Mouse (Mus musculus) embryonic facial prominence, embryonic 14.5 days (tissue): ENCODE results near the gene Foxo4. TPM values are rescaled to one million over a fixed set of nuclear protein-coding genes. Genes with fewer than 3 reads are reported as not detected.

Experiments used
- ATAC-seq: fragments of 200-750 bp; cut with Nextera tagmentation; 2 replicates; pipeline ENCODE4 v1.8.0; 2017; ENCODE audit warnings: low read depth, moderate number of reproducible peaks, moderate TSS enrichment
- DNase-seq: peaks from one replicate; pipeline ENCODE4 v3.0.0-alpha.2; 2015; ENCODE audit warnings: low spot score
- H3K27ac ChIP-seq: fragments of 300-500 bp; sonication (generic); replicated peaks from 2 replicates; pipeline ENCODE4 v1.5.1; 2014; ENCODE audit warnings: low read depth, mild to moderate bottlenecking, low read length, moderate library complexity
- H3K27me3 ChIP-seq: fragments of 300-500 bp; sonication (generic); replicated peaks from 2 replicates; pipeline ENCODE4 v1.6.1; 2014; ENCODE audit warnings: low read length; ENCODE audit not compliant: control insufficient read depth, insufficient read depth
- H3K36me3 ChIP-seq: fragments of 300-500 bp; sonication (generic); 2 replicates; pipeline ENCODE4 v1.6.1; 2014; ENCODE audit warnings: low read length, mixed read lengths; ENCODE audit not compliant: control insufficient read depth, insufficient read depth
- H3K4me1 ChIP-seq: fragments of 300-500 bp; sonication (generic); 2 replicates; pipeline ENCODE4 v1.6.1; 2014; ENCODE audit warnings: antibody characterized with exemption, low read length; ENCODE audit not compliant: control insufficient read depth, insufficient read depth
- H3K4me2 ChIP-seq: fragments of 300-500 bp; sonication (generic); 2 replicates; pipeline ENCODE4 v1.6.1; 2014; ENCODE audit warnings: low read depth, mild to moderate bottlenecking, low read length, moderate library complexity, mixed read lengths
- H3K4me3 ChIP-seq: fragments of 300-500 bp; sonication (generic); 2 replicates; pipeline ENCODE4 v1.5.1; 2014; ENCODE audit warnings: low read depth, mild to moderate bottlenecking, low read length
- H3K9ac ChIP-seq: fragments of 300-500 bp; sonication (generic); 2 replicates; pipeline ENCODE4 v1.6.1; 2014; ENCODE audit warnings: low read depth, mild to moderate bottlenecking, low read length, moderate library complexity, mixed read lengths
- H3K9me3 ChIP-seq: fragments of 300-500 bp; sonication (generic); 2 replicates; pipeline ENCODE4 v1.6.1; 2016; ENCODE audit warnings: low read length; ENCODE audit not compliant: control insufficient read depth
- WGBS: fragments of 180-500 bp; shearing (Covaris S2); extraction: QIAGEN DNeasy Blood & Tissue Kit; methylation state at CpG from one replicate; pipeline ENCODE4 v1.1.7; 2014; 5-methylcytosine and 5-hydroxymethylcytosine counted together
- polyA plus RNA-seq: library from polyadenylated mRNA; unstranded; fragments of >200 nt; fragmentation: Nextera tagmentation; extraction: Ambion mirVana; gene quantifications from 2 replicates; pipeline ENCODE4 v1.2.1, GENCODE M21; 2014

Gene Foxo4
- polyA plus RNA-seq: 4.6 and 4.9 TPM in 2 replicates

DNA sequence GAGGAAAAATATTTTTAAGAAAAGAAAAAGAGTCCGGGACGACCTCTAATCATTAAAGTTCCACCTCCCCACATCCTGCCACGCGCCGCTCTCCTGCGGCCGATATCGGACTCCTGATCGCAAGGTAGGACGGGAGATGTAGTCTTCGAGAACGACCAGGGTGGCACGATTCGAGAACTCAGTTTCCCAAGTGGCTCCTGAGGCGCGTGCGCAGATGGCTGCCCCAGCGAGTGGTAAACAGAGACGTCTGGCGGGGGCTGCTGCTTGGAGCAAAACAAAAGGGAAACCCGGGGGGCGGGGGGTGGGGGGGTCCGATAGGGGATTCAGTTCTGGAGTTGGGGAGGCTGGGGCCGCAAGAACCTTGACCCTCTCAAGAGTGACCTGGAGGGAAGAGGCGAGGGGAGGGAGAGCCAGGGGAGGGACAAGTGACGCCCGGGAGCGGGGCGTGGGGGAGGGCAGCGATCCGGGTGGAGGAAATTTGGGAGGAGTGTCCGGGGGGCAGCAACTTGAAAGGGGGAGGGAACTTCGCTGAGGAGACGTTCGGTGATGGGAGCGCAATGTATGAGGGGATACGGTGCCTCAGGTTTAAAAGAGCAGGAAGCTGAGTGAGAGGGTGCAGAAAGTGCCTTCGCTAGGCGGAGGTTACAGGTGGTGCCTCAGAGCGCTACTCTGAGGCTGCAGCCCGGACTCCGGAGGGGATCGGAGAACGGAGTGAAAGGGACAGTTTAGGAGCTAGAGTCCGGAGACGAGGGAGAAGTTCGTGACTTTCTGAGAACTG, at the start of gene Foxo4:
TSS of gene Foxo4 (plus strand) at position 577 of the 778 bp plus-strand sequence.
- H3K4me1 ChIP-seq: no peaks in the 10 kb centered on the region
- peak within 1 kb of the TSS; percentile 68 for H3K27ac ChIP-seq
- no peaks in the 10 kb centered on the region for H3K9me3 ChIP-seq
- 28% methylated on average over 45 of the region's 47 CpGs for WGBS
- 0 out of 2 replicates have a peak, but pooled peaks cover 7% of the 10 kb centered on the region for H3K36me3 ChIP-seq
- H3K27me3 ChIP-seq: no peaks in the 10 kb centered on the region
- ATAC-seq: peak; percentile 94
- DNase-seq: peak; percentile 98
- H3K4me3 ChIP-seq: peak within 1 kb of the TSS; percentile 53
- H3K4me2 ChIP-seq: peak within 1 kb of the TSS; percentile 62
- H3K9ac ChIP-seq: peak within 1 kb of the TSS; percentile 69

DNA sequence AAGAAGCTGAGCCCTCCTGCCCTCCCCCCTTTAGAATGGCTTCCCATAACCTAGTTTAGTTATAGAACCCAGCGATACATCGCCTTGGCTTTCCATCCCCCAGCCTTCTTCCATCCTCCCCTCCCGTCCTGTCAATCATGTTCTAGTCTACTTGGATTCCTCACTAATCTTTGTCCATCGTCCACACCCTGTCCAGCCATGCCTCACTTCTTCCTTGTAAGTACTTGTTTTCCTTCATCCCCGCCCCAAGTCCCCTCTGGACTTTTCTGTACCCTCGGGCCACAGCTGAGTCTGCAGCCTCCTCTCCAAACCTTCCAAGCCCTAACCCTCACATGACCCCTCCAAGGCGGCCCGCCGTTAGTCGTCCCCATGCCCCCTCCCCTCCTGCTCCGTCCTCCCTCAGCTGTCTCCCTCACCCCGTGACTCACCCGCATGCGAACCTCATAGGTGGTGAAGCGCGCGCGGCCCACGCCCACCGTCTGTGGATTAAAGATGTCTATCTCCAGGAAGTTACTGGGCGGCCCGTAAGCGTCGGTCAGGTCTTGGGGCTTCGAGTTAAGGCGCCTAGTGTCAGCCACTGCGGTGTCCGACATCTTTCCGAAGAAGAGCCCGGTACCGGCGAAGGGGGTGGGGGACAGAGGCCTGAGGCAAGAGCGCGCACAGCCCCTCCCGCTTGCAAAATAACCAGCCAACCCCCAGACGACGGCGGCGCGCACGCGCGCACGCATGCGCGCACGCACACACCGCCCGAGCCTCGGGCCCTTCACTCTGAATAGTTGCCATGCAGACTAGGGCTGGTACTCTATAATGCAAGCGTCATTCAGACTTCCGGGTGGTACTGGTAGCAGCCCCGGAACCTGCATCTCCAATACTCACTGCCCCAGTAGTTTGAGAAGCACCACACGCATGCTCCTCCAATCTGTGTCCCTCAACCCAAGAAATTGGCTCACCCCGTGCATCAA, 32.2 kb upstream of the Foxo4 start, which contains the start of gene Snx12:
TSS of gene Snx12 (minus strand) at position 730 of the 962 bp plus-strand sequence.
- Histone ChIP-seq H3K27me3 (no peaks in the 10 kb centered on the region), H3K4me3 (peak within 1 kb of the TSS; percentile 58), H3K9me3 (no peaks in the 10 kb centered on the region), H3K4me1 (no peaks in the 10 kb centered on the region), H3K27ac (peak within 1 kb of the TSS; percentile 44), H3K9ac (peak within 1 kb of the TSS; percentile 71), H3K36me3 (no peaks in the 10 kb centered on the region), H3K4me2 (peak within 1 kb of the TSS; percentile 54)
- WGBS: 17% methylated on average over 37 of the region's 55 CpGs
- peak; percentile 96 for DNase-seq
- peak; percentile 97 for ATAC-seq

GRCm38 (mm10) chrX:101222796-101223162, 31.5 kb upstream of the Foxo4 start:
- H3K27me3 ChIP-seq: 0 out of 2 replicates have a peak, but pooled peaks cover under 1% of the 10 kb centered on the region
- peak overlapping the region; percentile 48 for H3K9ac ChIP-seq
- WGBS: 32% methylated on average over 7 of the region's 7 CpGs
- H3K4me3 ChIP-seq: peak overlapping the region; percentile 58
- no peaks in the 10 kb centered on the region for H3K9me3 ChIP-seq
- no peaks in the 10 kb centered on the region for H3K36me3 ChIP-seq
- DNase-seq (no peak), ATAC-seq (no peak)
- peak overlapping the region; percentile 44 for H3K27ac ChIP-seq
- no peaks in the 10 kb centered on the region for H3K4me1 ChIP-seq
- peak overlapping the region; percentile 53 for H3K4me2 ChIP-seq

GRCm38 (mm10) chrX:101245011-101245410, 9.3 kb upstream of the Foxo4 start:
- H3K9ac ChIP-seq: no peak overlapping the region
- 20% methylated on average over 1 of the region's 1 CpGs for WGBS
- no peaks in the 10 kb centered on the region; the same call in 1 of the 2 replicates for H3K27me3 ChIP-seq
- no peaks in the 10 kb centered on the region for H3K4me1 ChIP-seq
- no peak overlapping the region for H3K27ac ChIP-seq
- no peaks in the 10 kb centered on the region for H3K36me3 ChIP-seq
- DNase-seq (no peak), ATAC-seq (no peak)
- no peak overlapping the region for H3K4me2 ChIP-seq
- no peaks in the 10 kb centered on the region for H3K9me3 ChIP-seq
- no peak overlapping the region for H3K4me3 ChIP-seq

DNA sequence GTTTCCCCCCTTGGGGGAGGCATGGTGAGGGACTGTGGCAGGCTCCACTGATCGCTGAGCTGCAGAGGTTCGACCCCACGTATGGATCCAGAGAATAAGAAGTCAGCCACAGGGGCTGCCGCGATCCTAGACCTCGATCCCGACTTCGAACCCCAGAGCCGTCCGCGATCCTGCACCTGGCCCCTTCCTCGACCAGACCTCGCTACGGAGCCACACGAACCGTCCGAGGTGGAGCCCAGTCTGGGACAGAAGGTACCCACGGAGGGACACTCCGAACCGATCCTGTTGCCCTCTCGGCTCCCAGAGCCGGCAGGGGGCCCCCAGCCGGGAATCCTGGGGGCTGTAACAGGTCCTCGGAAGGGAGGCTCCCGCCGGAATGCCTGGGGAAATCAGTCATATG, 412 bp downstream of the Foxo4 start:
- ATAC-seq: peak; percentile 16; the same call in 1 of the 2 replicates
- peak overlapping the region; percentile 53 for H3K4me3 ChIP-seq
- H3K36me3 ChIP-seq: 0 out of 2 replicates have a peak, but pooled peaks cover 7% of the 10 kb centered on the region
- peak overlapping the region; percentile 68 for H3K27ac ChIP-seq
- H3K27me3 ChIP-seq: no peaks in the 10 kb centered on the region
- no peaks in the 10 kb centered on the region for H3K9me3 ChIP-seq
- WGBS: 3% methylated on average over 20 of the region's 26 CpGs
- peak overlapping the region; percentile 69 for H3K9ac ChIP-seq
- peak overlapping the region; percentile 62 for H3K4me2 ChIP-seq
- H3K4me1 ChIP-seq: no peaks in the 10 kb centered on the region
- no peak for DNase-seq

- Histone ChIP-seq H3K9me3 (no peaks in the 10 kb centered on the region), H3K27ac (no peak overlapping the region), H3K36me3 (0 out of 2 replicates have a peak, but pooled peaks cover 7% of the 10 kb centered on the region), H3K27me3 (no peaks in the 10 kb centered on the region), H3K9ac (peak overlapping the region; percentile 25; the same call in 1 of the 2 replicates), H3K4me3 (peak overlapping the region; percentile 53), H3K4me1 (no peaks in the 10 kb centered on the region), H3K4me2 (peak overlapping the region; percentile 62)
- WGBS: 82% methylated on average over 13 of the region's 13 CpGs
- ATAC-seq (no peak), DNase-seq (peak; percentile 36)
Measured at GRCm38 (mm10) chrX:101256603-101257002, 2.3 kb downstream of the Foxo4 start.

- 26% methylated on average over 9 of the region's 13 CpGs for WGBS
Measured at GRCm38 (mm10) chrX:101260441-101261325, 6.4 kb downstream of the Foxo4 start.

More at GRCm38 (mm10) chrX:101260441-101261325, 6.4 kb downstream of the Foxo4 start:
- 0 out of 2 replicates have a peak overlapping the region, but pooled peaks have one; percentile 10 for H3K4me2 ChIP-seq
- no peaks in the 10 kb centered on the region for H3K4me1 ChIP-seq
- 0 out of 2 replicates have a peak, but pooled peaks cover 3% of the 10 kb centered on the region for H3K27me3 ChIP-seq
- H3K9ac ChIP-seq: no peak overlapping the region
- peak; percentile 88 for ATAC-seq
- peak overlapping the region; percentile 77 for H3K27ac ChIP-seq
- H3K36me3 ChIP-seq: 0 out of 2 replicates have a peak, but pooled peaks cover 7% of the 10 kb centered on the region
- H3K9me3 ChIP-seq: no peaks in the 10 kb centered on the region
- no peak overlapping the region for H3K4me3 ChIP-seq
- DNase-seq: peak; percentile 86
